Mouse (Mus musculus) liver, embryonic 14.5 days (tissue): ENCODE measurements around the gene 1700028J19Rik.
"Not testable (repeated sequence)": the region's sequence is repeated elsewhere in the genome, so short reads cannot be mapped to it uniquely, and the experiment has no call there.

Source experiments
- CTCF ChIP-seq: IDR thresholded peaks from 2 replicates; pipeline ENCODE4 v1.5.1; 2016; ENCODE audit warnings: antibody characterized with exemption, low read depth, control low read depth
- EP300 ChIP-seq: IDR thresholded peaks from 2 replicates; pipeline ENCODE4 v1.6.1; 2016; ENCODE audit warnings: antibody characterized with exemption, low read depth

DNA sequence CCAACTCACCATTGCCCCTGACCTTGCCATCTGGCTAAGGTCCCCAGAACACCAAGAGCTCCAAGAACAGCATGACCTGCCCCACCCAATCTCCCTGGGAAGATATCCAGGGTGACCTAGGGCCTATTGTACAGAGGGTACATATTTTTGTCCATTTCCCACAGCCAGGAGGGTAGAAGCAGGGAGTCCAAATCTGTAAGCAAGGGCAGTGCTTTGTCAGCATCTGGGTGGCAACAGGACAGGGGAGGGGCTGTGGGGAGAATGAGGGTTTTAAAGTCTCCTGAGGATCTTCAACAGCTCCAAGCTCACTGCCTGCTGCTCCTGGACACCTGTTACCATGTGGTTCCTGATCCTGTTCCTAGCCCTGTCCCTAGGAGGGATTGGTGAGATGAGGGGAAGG lies 58.6 kb downstream of the 1700028J19Rik start, which contains the start of gene Klk1b24:
- TF ChIP-seq CTCF, EP300: not testable (repeated sequence)
